Mouse (Mus musculus) MEL (cell line): Measurements from ENCODE around the gene Scrn3.

Source experiments
- CTCF ChIP-seq, 3 experiments: IDR thresholded peaks in 2 of 3; conservative IDR thresholded peaks in 1 of 3; 2 replicates each; pipeline ENCODE4 v1.5.1; 2011 to 2012; ENCODE audit warnings: low read length in 3 of 3, low read depth in 2 of 3, mild to moderate bottlenecking in 2 of 3, improper control_type of control experiment in 1 of 3, inconsistent platforms in 1 of 3, mixed read lengths in 1 of 3, moderate library complexity in 1 of 3; ENCODE audit not compliant: control insufficient read depth in 1 of 3, insufficient read depth in 1 of 3, poor library complexity in 1 of 3, severe bottlenecking in 1 of 3
- EP300 ChIP-seq, 2 experiments: IDR thresholded peaks; 2 replicates each; pipeline ENCODE4 v1.6.1; 2011; ENCODE audit warnings: improper control_type of control experiment in 2 of 2, low read length in 2 of 2, low read depth in 1 of 2, mild to moderate bottlenecking in 1 of 2
- KAT2A ChIP-seq: conservative IDR thresholded peaks from 2 replicates; pipeline ENCODE4 v1.6.1; 2012; ENCODE audit warnings: low read depth, low read length, improper control_type of control experiment, inconsistent platforms
- ZMIZ1 ChIP-seq: IDR thresholded peaks from 2 replicates; pipeline ENCODE4 v1.6.1; 2012; ENCODE audit warnings: low read depth, mild to moderate bottlenecking, inconsistent platforms, low read length, improper control_type of control experiment, moderate library complexity

- TF ChIP-seq EP300 (IDR thresholded peaks at IDR 0.05; ENCODE audit: low read depth in 1 of 2, low read length in 2 of 2) = no peak
- TF ChIP-seq KAT2A = no peak
- TF ChIP-seq ZMIZ1 = no peak
- no peak for TF ChIP-seq CTCF (IDR thresholded peaks at IDR 0.05 in 2 of 3, conservative IDR thresholded peaks at IDR 0.05 in 1 of 3; ENCODE audit: control insufficient read depth in 1 of 3, insufficient read depth in 1 of 3, low read depth in 2 of 3, low read length in 3 of 3, poor library complexity in 1 of 3, severe bottlenecking in 1 of 3)
These were observed 45.2 kb upstream of the Scrn3 start for GRCm38 (mm10) chr2:73267231-73267630.
